Mouse (Mus musculus) urinary bladder, postnatal 14 days (tissue): Measurements from ENCODE around the gene Tmem237.

Experiments
- DNase-seq: peaks from one replicate; pipeline ENCODE4 v3.0.0; 2021; ENCODE audit warnings: low spot score

Tmem237 gene

DNA sequence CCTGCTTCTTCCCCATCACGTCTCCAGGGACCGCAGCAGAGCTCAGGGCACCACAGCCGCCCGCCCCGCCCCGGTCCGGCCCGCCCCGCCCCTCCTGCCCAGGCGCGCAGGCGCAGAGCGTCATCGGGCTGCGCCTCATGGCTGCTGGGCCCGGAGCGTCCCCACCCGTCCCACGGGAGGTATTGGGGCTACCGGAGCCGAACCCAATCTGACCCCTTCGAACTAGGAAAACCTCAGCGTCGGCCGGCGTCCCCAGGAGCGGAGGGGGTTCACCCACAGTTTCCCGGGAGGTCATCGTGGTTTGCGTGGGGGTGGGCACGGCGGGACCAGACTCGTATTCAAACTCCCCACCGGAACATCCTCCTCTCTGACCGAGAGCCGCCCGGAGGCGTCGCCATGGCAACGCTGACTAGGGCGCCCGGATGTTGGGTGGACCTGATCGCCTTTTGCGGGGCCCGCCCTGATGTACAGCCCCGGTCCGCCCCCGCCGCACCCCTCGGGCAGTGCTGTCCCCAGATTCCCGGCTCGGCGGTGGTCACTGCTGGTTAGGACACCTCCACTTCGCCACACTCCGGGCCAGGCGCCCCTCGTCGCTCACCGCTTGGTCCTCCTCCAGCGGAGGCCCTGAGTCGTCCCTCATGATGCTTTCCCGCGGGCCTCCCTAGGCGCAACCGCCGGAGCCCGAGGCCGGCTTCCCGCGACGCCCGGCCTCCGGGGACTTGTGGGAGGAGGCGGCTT is at the start of gene Tmem237:
Gene Tmem237, minus strand, starts transcription at position 689 of the 738 bp plus-strand sequence.
- peak; percentile 92 for DNase-seq

DNA sequence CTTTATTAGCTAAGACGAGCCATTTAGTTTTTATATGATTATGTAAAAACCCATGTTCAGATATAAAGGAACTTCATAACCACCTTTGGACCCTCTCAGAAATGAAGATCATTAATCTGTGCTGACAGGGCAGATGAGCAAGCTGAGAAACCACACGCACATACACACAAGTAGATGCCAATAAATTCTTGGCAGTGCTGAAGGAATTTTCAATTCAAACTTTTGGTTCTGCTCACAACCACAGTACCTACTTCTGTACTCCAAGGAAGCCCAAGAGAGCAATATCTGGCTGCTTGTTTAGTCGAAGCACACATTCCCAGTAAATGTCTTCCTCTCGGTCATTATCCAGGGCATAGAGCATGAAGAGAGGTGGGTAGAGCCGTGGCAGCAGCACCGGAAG is 49.4 kb upstream of the Tmem237 start:
- DNase-seq, result no peak

DNA sequence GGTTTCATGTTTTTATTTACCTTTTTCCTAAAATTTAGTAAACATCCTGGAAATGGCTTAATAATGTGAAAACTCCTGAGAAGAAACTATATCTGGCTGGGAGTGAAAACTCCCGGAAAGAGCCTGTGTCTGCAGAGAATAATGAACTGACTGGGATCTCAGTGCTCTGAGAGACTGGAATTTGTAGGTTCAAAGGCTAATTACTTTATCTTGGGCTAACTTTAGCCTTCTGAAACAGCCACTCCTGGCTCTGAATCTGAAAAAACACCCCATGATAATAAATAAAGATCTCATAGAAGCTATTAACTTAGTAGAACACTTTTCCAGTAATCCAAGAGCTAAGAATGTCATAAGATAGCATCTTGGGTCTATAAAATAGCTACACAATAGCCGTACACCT is 48.3 kb upstream of the Tmem237 start:
- DNase-seq, result no peak

DNA sequence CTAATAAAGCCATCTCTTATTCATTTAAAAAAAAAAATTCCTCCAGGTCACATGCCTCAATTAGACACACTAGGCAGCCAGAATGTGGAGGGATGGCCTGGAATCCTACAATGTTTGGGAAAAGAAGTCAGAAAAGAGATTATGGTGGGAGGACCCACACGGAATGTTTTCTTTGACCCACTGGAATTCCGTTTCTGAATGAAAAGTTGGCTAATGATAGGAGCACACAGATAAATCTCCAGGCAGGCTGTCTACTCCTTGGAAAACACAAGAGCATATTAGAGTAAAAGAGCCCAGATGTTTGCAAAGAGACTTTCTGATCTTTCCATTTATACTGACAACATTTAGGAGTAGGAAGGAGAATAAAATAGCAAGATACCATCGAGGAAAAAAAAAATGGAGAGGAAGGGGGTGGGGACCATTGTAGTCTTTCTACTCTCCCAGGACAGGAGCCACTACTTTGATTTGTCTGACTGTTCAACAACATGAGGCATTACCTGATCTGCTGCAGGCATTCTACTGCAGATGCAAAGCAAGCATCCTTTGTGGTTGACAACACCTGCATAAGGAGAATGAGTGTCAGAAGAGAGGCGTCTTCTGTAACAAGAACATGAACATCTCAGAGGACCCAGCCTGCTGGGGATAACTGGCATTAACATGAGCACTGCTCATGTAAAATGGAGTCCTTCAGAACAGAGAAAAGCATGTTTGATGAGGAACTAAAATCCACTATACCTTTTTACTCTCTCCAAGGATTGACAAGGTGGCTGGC is 47.6 kb upstream of the Tmem237 start:
- DNase-seq, result no peak

DNA sequence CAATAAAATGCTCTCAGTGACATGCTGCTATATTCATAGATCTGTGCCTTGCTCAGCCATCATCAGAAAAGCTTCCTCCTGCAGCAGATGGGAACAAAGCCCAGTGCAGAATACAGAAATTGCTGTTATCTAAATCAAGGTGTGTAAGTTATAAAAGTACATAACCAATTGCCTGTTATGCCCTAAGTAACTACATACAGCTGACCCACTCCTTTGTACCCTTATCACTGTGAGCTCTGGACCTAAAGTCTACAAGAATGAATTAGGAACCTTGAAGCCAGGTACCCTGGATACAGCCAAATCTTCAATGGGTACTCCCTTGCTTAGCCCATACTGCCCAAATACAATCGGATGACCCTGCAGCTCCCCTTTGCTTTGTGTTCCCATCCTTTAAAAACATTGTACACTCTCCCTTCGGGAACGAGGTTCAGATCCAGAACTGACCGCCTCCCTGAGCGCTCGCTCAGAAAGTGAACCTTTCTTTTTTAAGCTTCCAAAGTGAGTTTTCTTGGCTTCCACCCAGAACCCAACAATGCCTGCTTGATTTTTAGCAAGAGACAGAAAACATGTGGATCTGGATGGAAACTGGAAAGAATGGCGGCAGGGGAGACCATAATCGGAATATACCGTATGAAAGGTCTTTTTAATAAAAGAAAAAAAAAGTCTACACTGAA is 46.2 kb upstream of the Tmem237 start:
- no peak for DNase-seq

DNA sequence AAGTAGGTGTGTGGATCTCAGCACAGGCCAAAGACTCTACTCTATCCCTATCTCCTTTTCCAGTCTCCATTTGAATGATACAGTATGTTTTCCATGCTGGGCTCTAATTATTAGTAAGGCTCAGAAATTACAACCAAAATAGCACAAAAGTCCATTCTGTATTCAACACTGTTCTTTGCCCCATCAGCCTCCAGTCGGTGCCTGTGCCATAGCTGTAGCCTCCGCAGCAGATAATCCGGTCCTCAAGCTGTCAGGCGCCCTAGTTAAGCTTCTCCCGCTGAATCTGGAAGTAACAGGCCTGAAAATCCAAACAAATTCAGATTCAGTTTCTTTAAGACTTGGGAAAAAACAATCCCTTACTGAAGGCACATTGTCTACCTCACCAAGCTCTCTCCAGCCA is 43.7 kb upstream of the Tmem237 start:
- DNase-seq, result no peak

DNA sequence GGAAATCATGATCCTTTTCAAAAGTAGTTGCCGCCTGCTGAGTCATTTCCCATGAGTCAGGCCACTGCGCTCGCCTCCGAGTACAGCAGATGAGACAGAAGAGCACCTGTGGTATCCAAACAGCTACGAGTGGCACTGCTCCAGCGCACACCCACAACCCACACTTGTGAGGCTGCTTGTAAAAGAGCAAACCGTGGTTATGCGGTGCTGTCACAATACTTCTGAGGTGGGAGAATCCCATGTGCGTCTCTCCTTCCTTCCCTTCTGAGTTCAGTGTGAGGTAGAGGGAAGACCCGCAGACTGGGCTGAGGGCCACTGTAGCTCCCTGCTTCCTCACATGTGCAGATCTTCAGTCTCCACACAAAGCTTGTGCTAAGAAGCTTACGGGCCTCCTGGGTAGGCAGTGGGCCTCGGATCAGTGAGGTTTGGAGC is 42.8 kb upstream of the Tmem237 start, which contains the start of gene Mpp4:
Gene Mpp4, minus strand, starts transcription at position 360 of the 432 bp plus-strand sequence.
- DNase-seq, result no peak

DNA sequence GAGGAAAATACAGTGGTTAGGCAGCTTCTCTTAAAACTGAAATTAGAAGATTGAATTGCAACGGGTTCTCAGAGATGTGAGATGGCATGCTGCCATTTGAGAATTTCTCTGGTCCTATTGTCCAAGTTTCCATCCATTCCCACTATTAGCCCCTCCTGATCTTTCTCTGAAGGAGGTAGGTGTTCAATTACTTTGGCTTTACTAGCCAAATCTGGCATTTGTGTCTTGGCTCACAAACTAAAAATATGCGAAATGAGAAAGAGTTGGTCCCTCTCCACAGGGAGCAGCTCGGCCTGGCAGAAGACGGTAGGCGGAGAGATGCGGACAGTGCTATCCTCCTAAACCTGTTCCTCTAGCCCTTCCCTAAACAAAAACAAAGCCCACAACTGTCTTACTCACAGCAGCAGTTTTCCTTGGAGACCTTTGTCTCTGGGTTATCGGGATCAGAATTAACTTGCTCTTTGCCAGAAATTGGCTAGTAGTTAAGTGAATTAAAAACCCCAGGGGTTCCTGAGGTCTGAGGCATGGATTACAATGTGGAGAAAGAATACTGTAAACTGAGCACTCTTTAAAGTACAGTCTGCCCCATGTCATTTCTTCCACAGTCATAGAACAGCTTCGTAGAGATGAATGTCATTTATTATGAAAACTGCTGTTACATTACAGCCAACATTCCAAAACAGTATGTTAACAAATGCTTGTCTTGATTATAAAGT is 42.3 kb upstream of the Tmem237 start:
- no peak for DNase-seq

DNA sequence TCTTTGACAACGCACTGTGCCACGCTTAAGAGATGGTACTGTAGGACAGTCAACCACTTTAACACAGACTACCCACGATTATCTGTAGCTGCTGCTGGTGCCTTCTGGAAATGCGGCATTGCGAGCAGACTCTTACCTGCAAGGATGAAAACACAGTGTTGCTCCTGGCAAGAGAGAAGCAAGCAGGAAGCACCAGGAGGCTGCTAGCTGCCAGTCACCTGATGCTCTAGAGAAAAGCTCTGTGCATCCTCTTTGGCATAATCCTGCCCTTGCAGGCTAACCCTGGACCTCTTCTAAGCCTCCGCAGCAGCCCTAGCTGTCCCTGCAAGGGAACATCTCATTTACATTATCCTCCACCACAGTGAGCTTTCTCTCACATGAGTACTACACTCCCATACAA is 41.2 kb upstream of the Tmem237 start:
- DNase-seq, result no peak

DNA sequence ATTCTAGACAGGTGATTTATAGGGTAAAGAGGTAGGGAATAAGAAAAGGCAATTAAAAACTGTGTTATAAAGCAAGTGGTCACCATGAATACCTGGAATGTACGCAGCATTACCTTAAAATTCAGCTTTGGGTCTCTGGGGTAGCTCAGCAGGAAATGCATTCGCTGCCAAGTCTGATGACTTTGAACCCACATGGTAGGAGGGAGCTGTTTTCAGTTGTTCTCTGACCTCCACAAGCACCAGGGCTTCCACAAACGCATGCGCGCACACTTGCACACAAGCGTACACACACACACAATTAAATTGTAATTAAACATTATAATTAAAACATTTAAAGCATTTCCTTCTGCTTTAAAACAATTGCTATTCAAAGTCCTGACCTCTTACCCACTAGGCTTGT is 40.7 kb upstream of the Tmem237 start:
- DNase-seq, result no peak

DNA sequence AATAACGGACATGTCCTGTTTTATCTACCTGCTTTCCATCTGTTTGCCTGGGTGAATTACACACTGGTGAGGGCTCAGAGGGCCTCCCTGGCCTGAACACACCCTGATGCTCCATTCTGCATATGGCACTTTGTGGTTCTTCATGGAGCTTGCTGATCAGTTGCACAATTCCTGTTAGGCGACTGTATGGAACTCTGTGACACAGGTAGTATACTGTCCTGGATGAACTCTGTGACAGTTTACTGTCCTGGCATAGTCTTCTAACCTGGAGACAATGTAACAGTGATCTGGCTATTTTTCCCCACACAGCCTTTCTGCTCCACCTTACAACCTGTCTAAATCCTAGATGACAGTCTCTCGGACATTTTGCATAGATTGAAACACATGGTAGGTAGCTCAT is 38.9 kb upstream of the Tmem237 start:
- no peak for DNase-seq

DNA sequence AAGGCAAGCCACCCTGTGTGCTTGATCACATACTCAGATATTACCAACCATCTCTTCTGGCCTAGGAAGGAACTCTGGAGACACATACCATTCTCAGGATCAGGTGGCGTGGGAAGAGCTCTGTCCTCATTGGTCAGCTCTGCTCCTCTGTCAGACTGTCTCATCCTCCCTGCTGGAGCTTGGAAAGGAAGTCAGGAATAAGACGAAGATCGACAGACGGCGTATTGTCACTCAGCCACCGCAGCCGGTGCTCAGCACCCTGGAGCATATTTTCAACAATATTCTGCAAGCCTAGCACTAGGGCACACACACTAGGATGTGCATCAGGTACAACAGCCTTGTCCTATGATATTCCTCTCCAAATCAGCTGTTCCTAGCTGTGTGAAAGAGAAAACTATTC is 38.3 kb upstream of the Tmem237 start:
- DNase-seq, result no peak

DNA sequence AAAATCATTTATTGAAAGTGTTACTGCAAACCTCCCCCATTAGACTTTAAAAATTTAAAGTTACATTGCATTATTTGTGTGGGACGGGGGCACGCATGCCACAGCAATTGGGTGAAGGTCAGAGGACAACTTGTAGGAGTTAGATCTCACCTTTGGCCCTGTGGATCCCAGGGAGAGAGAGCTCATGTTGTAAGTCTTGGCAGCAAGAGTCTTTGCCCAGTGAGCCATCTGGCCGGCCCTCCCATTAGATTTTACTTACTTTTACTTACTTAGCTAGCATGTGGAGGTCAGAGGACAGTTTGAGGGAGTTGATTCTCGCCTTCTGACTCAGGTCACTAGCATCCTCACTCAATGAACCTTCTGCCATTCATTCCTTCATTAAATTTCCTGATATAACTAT is 37.6 kb upstream of the Tmem237 start:
- no peak for DNase-seq

DNA sequence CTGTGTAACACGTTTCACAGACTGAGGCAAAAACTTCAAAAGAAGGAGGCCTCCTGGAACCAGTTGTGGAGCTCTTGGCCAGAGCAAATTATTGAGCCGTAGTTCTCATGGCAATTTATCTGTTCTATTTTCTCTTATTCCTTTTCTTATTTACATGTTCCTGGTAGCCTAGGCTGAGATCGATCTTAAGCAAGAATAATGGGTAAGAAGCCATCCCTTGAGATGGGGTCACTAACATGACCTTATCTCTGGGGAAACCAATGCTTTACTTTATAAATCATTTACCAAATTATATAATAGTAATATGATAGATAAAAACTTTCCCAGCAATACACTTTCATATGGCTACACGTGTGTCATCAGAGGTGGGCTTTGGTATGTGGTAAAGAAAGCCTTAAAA is 32.1 kb upstream of the Tmem237 start:
- DNase-seq, result no peak

DNA sequence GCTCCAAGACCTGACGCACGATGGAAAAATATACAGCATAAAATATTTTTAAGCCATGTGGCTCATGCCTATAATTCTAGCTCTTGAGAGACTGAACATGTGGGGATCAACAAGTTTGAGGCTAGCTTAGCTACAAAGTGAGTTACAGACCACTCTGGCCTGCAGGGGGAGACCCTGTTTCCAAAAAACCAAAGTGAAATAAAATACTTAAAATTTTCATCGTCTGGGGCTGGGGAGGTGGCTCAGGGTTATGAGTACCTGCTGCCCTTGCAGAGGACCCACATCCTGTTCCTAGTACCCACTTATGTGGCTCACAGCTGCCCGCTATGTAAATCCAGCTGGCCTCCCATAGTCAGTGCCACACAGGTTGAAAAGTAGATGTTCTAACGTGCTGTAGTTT is 30.3 kb upstream of the Tmem237 start:
- no peak for DNase-seq

DNA sequence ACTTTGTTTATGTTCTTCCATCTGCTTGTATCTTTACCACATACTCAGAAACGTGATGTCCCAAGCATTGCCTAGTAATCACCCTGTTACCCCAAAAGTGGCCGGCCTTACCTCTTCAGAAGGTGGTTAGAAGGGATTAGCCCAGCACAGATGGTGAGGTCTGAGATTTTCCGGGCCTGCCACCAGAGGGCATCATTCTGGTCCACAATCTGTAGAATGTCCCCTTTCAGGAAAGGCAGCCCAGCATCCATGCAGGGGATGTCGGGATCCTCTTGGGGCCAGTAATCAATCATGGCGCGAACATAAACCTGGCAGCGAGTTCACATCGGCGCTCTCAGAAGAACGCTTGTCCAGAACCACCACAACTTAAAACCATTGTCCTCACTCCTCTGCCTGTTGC is 24.3 kb upstream of the Tmem237 start:
- DNase-seq, result peak; percentile 26

DNA sequence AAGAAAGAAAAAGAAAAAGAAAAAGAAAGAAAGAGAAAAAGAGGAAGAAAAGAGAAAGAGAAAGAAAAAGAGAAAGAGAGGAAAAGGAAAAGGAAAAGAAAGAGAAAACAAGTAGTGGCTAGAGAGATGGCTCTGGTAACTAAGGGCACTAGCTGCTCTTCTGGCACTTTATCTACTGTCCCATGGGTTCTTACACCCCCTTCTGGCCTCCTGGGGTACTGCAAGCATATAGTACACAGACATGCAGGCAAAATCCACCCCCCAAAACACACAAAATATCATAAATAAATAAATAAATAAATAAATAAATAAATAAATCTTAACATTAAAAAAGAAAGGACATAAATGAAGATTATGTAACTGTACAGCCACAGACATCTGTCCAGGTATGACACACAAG is 22.6 kb upstream of the Tmem237 start:
- peak; percentile 68 for DNase-seq

DNA sequence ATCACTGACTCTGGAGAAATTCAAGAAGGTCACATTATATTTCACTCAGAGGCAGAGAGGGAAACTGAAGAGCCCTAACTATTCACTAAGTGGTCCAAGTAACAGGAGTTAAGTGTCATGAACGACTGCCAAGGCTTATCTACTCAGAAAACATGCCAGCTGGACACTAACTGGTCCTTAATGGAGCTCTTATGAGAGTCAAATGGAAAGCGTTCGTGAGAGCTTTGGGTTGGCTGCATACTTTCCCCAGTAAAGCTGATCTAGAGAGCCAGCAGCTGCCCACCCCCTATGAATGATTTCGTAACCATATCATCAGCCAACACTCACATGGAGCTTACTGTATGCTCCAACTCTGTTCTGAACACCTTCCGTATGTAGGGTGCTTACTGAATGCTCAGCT is 14.2 kb upstream of the Tmem237 start:
- DNase-seq, result no peak

DNA sequence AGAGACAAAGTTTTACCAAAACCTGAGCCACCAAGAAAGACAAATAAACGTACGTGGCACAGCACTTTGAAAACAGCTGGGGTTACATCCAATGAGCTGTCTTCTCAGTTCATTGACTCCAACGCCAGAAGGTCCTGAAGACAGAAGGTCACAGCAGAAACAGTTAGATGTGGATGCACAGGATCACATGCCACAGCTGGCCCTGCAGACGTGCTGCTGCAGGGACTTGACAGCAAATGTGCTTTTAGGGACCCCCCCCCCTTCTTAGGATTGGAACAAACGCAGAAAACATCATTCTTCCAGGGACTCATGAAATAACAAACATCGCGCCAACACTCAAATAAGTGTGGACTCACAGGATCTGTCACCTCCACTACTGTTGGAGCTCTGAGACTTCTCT is 8.7 kb upstream of the Tmem237 start:
- no peak for DNase-seq

DNA sequence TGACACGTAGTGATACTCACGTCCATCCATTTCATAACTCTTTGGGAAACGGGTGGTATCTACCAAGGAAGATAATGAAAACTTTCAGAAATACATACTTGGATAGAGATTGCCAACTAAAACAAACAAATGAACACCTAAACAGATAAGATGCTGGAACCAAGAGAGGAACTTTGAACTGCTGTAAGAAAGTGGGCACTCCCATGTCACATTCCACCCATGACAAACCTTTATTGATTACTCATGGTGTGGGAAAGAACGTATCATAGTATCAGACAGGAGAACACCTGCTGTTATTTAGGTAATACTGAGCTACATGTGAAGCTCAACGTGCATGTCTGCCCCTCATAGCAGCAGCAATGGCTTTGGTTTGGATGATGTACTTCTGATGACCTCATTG is 5.3 kb upstream of the Tmem237 start:
- no peak for DNase-seq

DNA sequence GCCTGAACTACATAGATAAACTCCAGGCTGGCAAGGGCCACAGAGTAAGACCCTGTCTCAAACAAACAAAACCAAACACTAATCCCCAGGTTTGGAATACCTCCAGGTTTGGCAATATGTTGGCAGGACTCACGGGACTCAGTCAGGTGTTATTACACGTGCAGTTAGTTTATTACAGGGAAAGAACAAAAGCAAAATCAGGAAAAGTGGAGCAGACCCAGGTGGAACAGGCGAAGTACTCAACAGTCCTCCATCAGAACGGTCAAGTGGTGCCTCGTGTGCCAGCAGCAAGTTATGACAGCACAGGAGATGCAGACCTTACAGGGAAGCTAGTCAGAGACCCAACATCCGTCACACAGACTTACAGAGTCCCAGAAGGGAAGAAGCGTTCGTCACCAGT is 9.7 kb downstream of the Tmem237 start:
- DNase-seq, result no peak

DNA sequence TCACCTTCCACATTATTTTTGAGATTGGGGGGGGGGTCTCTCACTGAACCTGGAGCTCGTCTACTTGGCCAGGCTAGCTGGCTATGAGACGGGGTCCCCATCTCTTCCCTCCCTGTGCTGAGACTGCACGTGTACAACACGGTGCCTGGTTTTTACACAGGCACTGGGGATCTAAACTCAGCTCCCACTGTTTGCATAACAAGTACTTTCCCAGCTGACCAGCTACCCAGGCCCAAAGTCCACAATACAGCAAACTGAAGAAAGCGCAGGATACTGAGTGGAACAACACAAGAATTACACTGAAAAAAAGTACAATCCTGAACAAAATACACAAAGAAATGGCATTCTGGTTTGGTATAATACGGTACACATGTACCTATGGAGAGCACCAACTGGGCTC is 18.1 kb downstream of the Tmem237 start:
- DNase-seq, result no peak
